Mouse (Mus musculus) embryonic fibroblast, embryonic 13.5 days (primary cell): ENCODE measurements around the gene Ofcc1.

ENCODE experiments used
- CTCF ChIP-seq: IDR thresholded peaks from 2 replicates; pipeline ENCODE4 v1.5.1; 2011; ENCODE audit warnings: mild to moderate bottlenecking, control low read depth, low read length, moderate library complexity, borderline replicate concordance; ENCODE audit not compliant: insufficient read depth
- POLR2A ChIP-seq: IDR thresholded peaks from 2 replicates; pipeline ENCODE4 v1.6.1; 2011; ENCODE audit warnings: low read depth, mild to moderate bottlenecking, control low read depth, low read length, moderate library complexity

- TF ChIP-seq POLR2A (no peak), CTCF (no peak)
Observed at GRCm38 (mm10) chr13:40208314-40208713, 152.9 kb downstream of the Ofcc1 start.
